Mouse (Mus musculus) heart, adult 18-20 months (tissue): ENCODE measurements around the gene Gtpbp6. TPM values are rescaled to one million over a fixed set of nuclear protein-coding genes. Genes with fewer than 3 reads are reported as not detected.
"Not testable (repeated sequence)": the region's sequence is repeated elsewhere in the genome, so short reads cannot be mapped to it uniquely, and the experiment has no call there.

ENCODE experiments used
- DNase-seq, 2 experiments: peaks; one replicate each; pipeline ENCODE4 v3.0.0; 2021 to 2022; ENCODE audit warnings: mixed read lengths in 1 of 2
- total RNA-seq, 2 experiments: library from RNA; stranded (reverse); gene quantifications; 2 replicates each; pipeline ENCODE4 v1.2.3; 2021

Gene Gtpbp6
- total RNA-seq, 2 experiments from 2014 or later, result 24.8 to 31.3 TPM

DNA sequence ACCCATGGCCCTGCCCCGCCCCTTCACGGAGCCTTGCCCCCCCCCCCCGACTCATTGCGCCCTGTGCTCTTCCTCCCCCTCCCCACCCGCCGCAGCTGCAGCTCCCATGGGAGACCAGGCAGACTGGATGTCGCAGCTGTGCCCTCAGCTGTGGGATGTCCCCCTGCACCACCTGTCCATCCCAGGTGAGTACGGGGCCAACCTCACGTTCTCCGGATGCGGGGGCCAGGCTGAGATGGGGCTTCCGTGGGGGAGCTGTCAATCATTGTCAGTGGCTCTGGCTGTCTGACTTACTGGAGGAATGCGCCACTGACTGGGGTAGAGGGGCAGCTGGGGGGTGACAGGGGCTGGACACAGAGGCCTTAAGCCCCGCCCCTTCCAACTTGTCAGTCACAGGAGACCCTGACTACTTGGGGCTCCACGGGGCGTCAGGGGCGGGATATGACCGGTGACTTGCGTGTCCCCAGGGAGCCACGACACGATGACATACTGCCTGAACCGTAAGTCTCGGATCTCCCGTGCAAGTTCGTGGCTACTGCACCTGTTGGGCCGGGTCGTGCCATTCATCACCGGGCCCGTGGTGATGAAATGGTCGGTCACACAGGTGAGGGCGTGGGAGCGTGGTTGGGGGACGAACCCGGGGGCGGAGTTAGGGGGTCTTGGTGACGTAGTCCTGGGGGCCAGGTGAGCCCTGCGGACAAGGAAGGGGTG lies 6.9 kb downstream of the Gtpbp6 start:
- peak in 1 of 2 experiments; percentile 7 for DNase-seq

DNA sequence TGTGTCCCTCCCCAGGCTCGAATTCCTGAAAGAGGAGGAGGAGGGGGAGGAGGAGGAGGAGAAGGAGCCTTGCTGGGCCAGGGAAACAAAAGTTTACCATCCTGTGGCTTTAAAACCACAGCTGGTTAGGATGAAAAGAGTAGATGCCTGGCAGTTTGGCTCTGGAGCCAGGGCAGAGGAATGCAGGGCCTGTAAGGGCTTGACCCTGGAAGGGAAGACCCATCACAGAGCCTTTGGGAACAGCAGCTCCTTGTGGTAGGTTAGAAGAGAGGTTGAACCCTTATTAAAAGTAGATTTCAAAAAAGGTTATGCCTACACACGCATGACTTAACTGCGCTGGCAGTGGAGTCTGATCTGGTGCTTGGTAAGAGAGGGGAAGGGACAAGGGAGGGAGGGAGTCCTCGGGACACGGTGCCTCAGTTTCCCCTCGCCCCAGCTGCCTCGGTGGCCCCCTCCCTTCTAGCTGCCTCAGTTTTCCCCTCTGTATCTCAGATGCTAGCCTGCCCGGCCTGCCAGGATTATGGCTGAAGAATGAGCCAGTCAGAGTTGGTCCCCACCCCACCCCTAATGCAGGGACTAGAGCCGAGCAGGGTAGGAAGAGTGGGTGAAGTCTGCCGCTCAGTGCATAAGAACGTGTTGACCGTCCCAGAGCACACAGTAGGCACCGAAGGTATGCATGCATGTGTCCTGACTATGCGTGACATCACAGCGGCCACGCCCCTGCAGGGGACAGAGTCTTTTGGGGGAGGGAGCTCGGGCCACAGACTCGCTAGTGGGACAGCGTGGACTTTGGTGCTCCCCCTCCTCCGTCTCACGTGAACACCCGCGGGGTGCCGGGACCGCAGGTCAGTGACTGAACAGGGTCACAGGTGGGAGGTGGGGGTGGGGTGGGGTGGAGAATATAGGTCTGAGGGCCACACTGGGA lies 8.1 kb downstream of the Gtpbp6 start, which contains the start of gene Plcxd1:
Plcxd1 (plus strand) TSS at position 314 of the 925 bp plus-strand sequence.
- no peak for DNase-seq

DNA sequence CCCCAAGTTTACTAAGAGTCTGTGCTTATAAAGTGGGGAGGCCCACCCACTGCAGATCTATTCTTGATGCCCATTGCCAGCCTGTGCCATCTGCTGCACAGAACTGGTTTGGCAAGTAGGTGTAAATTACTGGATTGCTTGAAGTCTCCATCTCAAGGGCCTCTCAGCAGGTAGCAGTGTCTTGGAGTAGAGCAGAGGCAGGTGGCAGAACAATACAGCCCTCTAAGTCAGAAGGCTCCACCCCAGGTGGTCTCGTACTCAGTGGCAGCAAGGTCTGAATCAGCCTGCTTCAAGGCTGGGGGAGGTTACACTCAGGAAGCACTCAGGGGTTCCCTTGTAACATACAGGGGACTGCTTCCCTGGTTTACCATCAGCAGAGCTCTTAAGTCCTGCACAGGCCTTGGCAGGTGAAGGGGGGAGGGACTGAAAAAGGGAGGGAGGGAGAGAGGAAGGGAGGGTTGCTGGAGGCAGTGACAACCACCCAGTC lies 9.0 kb downstream of the Gtpbp6 start:
- no peak for DNase-seq

DNA sequence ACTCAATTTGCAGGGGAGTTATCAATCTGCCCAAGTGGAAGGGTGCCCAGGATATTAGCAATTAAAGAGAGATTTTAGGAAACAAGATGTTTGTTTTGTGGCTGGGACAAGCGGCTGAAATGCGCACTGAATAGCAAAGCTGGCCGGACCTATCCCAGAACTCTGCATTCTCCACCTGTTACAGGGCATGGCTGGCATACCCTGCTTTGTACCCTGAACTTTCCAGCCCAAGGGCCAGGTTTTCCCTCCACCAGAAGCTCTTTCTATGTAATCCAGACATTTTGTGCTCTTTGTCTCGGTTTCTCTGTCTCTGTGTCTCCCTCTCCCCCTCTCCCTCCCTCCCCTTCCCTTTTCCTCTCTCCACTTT lies 13.2 kb downstream of the Gtpbp6 start:
- no peak for DNase-seq

DNA sequence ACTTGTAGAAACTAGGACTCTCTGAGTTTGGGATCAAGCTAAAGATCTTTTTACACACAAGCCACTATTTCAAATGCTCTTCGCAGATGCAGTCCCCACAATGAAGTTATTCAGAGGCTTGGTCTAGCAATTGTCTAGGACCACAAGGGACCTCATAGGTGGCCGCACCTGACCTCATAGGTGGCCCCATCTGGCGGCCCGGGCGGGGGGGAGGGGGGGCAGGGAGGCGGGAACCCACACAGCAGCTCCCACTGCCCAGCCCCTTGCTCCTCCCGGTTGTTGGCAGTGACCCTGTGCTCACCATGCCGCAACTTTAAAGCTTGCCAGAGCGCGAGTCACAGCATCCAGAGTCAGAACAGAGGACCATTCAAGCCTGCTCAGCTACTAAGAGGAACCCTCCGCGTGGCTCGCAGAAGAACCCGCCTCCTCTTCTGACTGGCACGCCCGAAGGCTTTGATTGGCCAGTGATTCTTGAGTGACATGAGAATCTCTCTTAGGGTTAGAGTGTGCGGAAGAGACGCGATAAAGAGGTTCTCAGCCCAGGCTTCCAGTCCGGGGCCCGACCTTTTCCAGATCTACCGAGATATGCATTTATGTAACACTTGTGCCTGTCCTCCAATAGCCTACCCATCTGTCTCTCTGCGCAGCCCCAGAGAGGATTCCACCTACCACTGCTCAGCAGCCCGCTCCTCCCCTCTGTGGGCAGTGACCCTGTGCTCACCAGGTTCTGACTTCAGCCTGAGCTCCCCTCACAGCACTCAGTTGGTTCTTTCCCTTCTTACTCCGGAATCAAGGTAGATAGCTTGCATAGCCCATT lies 13.8 kb downstream of the Gtpbp6 start, which contains the start of gene Gm35315:
Gm35315 (minus strand) TSS at position 391 of the 817 bp plus-strand sequence.
- peak; percentile 90 to 92 for DNase-seq

DNA sequence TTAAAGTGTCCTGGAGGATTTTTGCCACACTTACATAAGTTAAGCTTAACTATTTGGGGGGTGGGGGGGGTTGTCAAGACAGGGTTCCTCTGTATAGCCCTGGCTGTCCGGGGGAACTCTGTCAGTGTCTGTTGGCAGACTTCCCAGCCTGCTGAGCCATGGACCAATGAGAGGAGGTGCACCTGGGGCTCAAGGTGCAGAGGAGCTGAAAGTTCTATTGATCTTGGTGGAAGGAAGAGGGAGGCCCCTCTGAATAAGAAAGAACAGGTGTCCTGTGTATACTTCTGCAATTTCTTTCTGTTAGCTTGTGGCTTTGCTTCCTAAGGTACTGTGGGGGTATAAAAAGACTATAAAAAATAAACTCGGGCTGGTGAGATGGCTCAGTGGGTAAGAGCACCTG lies 16.5 kb downstream of the Gtpbp6 start:
- DNase-seq, result no peak

DNA sequence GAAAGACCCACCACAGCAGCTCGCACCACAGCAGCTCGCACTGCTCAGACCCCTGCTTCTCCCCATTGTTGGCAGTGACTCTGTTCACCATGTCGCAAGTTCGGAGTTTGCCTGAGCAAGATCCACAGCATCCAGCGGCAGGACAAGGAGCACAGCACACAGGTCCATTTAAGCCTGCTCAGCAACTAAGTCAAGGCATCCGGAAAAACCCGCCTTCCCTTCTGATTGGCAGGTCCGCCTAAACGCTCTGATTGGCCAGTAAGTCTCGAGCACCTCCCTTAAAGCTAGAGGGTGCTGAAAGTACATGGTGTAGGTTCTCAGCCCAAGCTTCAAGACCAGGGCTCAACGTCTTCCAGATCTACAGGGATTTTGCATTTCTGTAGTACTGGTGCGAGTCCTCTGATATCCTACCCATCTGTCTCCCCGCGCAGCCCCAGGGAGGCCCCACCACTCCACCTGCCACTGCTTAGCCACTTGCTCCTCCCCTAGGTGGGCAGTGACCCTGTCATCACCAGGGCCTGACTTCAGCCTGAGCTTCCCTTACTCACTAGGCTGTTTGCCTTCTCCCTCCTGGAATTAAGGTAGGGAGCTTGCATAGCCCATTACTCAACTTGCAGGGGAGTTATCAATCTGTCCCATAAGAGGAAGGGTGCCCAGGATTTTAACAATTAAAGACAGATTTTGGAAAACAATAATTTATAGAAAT lies 21.7 kb downstream of the Gtpbp6 start:
- DNase-seq, result no peak

DNA sequence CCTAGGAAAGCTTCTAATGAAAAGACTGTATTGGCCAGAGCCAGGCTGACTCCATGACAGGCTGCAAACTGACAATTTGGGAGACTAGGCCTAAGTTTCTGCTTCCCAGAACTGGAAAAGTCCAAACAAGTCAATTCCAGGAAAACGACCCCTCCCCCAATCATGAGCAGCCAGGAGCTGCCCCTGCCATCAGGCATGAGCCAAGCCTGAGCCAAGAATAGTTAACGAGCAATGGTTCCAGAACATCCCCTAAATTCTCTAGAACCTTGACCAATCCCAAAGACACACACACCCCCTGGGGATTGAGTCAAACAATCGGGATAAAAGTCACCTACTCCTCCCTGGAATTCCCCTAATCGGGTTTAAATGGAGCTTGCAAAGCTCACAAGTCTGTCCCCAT lies 25.0 kb downstream of the Gtpbp6 start:
- DNase-seq, result no peak

DNA sequence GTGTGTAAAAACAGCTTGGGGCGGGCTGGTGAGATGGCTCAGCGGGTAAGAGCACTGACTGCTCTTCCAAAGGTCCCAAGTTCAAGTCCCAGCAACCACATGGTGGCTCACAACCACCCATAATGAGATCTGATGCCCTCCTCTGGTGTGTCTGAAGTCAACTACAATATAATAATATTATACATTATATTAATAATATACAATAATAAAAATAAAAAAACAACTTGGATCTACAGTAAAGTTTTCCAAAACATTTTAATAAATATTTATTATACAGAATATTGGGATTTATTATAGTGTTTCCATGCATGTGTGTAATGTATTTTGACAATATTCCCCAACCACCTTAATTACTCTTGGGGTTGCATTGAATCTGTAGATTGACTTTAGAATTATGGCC lies 35.6 kb downstream of the Gtpbp6 start, which contains the start of gene Gm17655:
Gm17655 (minus strand) TSS at position 101 of the 400 bp plus-strand sequence.
- DNase-seq, result not testable (repeated sequence)

DNA sequence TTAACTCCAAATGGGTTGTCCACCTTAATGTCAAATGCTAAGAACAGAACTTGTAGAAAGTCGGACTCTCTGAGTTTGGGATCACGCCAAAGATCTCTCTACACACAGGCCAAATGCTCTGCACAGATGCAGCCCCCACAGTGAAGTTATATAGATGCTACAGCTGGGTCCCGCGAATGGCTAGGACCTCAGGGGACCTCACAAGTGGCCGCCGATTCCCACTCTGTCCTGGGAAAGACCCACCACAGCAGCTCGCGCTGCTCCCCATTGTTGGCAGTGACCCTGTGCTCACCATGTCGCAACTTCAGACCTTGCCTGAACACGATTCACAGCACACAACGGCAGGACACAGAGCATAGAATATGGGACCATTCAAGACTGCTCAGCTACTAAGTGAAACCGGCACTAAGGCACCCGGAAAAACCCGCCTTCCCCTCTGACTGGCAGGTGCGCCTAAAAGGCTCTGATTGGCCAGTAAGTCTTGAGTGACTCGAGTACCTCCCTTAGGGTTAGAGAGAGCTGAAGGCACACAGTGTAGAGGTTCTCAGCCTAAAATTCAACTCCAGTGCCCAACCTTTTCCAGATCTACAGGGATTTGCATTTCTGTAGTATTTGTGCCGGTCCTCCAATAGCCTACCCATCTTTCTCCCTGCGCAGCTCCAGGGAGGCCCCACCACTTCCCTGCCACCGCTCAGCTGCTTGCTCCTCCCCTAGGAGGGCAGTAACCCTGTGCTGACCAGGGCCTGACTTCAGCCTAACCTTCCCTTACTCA lies 50.2 kb downstream of the Gtpbp6 start:
- peak; percentile 93 for DNase-seq

Other genes starting within 250 kb of the Gtpbp6 start
- gene Gm15446, start 184.8 kb downstream of the Gtpbp6 start, total RNA-seq, result 1 to 10 TPM; 3.3 to 3.5 TPM
- 1 to 10 TPM; 6.8 to 8.0 TPM for gene Zfp932, start 111.7 kb downstream of the Gtpbp6 start, total RNA-seq
- gene Gm17655, start 35.7 kb downstream of the Gtpbp6 start, total RNA-seq, result 1 to 10 TPM; 1.9 to 3.6 TPM
- gene Gm35315, start 13.8 kb downstream of the Gtpbp6 start, total RNA-seq, result not detected
- not detected for gene Plcxd1, start 8.2 kb downstream of the Gtpbp6 start, total RNA-seq
- 1 to 10 TPM; 3.6 to 4.0 TPM for gene Zfp605, start 1.9 kb upstream of the Gtpbp6 start, total RNA-seq
- 10 to 100 TPM; 11.3 to 11.9 TPM for gene Chfr, start 27.6 kb upstream of the Gtpbp6 start, total RNA-seq
- gene Golga3, start 68.5 kb upstream of the Gtpbp6 start, total RNA-seq, result 10 to 100 TPM; 48.3 to 51.2 TPM
- 10 to 100 TPM; 26.2 to 28.4 TPM for gene Ankle2, start 122.8 kb upstream of the Gtpbp6 start, total RNA-seq
- 10 to 100 TPM; 32.9 to 35.7 TPM for gene Pgam5, start 161.7 kb upstream of the Gtpbp6 start, total RNA-seq
- 100 to 1,000 TPM; 120 to 124 TPM for gene Pxmp2, start 178.0 kb upstream of the Gtpbp6 start, total RNA-seq
- gene Pole, start 178.1 kb upstream of the Gtpbp6 start, total RNA-seq, result 1 to 10 TPM; 2.2 to 2.3 TPM
- not detected for gene P2rx2, start 235.0 kb upstream of the Gtpbp6 start, total RNA-seq
- gene Lrcol1, start 236.5 kb upstream of the Gtpbp6 start, total RNA-seq, result not detected